Mouse (Mus musculus) brown adipose tissue, adult 24 weeks (tissue): Measurements from ENCODE around the gene Syne1. TPM values are rescaled to one million over a fixed set of nuclear protein-coding genes. Genes with fewer than 3 reads are reported as not detected.
"Not testable (repeated sequence)": the region's sequence is repeated elsewhere in the genome, so short reads cannot be mapped to it uniquely, and the experiment has no call there.

Experiments used
- H3K27ac ChIP-seq: fragments of 200-500 bp; replicated peaks from 2 replicates; pipeline ENCODE4 v1.5.1; 2012; ENCODE audit warnings: low read depth, mild to moderate bottlenecking, low read length
- H3K4me1 ChIP-seq: fragments of 200-500 bp; 2 replicates; pipeline ENCODE4 v1.6.1; 2012; ENCODE audit warnings: low read length, mixed read lengths; ENCODE audit not compliant: control insufficient read depth, insufficient read depth, insufficient read length
- H3K4me3 ChIP-seq: fragments of 200-500 bp; 2 replicates; pipeline ENCODE4 v1.5.1; 2012; ENCODE audit warnings: low read depth, mild to moderate bottlenecking, low read length, moderate library complexity; ENCODE audit not compliant: insufficient read depth
- polyA plus RNA-seq: library from polyadenylated mRNA; stranded (reverse); fragments of >200 nt; gene quantifications from 2 replicates; pipeline ENCODE4 v1.2.4, GENCODE M21; 2012; ENCODE audit not compliant: missing spikeins, insufficient read depth, insufficient read length

The Syne1 gene
- polyA plus RNA-seq, 1 experiment = 8.1 TPM

DNA sequence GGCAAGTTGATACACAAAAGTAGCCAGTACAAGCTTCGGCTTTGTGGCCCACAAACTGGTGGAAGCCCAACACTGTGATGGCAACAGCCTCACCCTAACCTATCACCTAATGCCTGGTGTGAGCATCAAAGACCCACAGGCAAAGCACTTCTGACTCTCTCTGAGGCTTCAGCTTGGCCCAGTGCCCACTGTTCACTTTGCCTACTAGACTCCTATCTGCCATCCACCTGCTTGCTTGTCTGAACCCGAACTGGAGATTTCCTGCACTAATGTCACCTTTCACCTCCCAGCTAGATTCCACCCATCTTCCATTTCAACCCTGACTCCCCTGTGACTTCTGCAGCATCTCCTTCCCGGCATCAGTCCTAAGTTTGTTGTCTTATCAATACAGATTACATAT lies 47.4 kb downstream of the Syne1 start:
- no peaks in the 10 kb centered on the region for H3K4me1 ChIP-seq
- no peak overlapping the region for H3K27ac ChIP-seq
- no peak overlapping the region for H3K4me3 ChIP-seq

DNA sequence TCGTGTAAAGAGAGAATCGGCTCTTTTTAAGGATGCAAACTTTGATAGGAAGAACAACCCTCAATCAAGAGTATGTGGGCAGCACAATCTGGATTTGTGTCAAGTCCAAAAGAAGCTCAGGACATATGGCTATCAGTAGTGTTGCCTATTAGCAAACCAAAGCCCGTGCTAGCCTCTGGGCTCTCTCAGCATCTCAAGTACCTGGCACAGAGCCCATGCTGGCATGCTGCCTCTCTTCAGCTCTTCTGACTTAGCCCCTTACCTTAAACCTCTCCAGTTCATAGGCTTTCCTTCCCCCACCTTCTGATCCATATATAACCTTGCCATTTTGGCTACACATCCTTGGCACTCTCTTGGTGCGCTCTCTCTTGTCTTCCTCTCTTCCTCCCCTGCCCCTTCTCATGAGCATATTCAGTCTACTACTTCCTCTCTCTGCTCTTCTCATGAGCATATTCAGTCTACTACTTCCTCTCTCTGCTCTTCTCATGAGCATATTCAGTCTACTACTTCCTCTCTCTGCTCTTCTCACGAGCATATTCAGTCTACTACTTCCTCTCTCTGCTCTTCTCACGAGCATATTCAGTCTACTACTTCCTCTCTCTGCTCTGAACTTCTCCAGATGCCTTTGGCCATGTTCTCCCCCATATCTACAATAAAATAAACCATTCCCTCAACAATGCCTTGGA lies 51.5 kb downstream of the Syne1 start:
- H3K27ac ChIP-seq, H3K4me3 ChIP-seq, H3K4me1 ChIP-seq: not testable (repeated sequence)

- Histone ChIP-seq H3K4me3 (no peak overlapping the region), H3K4me1 (no peaks in the 10 kb centered on the region; the same call in 1 of the 2 replicates), H3K27ac (no peak overlapping the region)
These were observed 53.4 kb downstream of the Syne1 start for GRCm38 (mm10) chr10:5497859-5498258.

DNA sequence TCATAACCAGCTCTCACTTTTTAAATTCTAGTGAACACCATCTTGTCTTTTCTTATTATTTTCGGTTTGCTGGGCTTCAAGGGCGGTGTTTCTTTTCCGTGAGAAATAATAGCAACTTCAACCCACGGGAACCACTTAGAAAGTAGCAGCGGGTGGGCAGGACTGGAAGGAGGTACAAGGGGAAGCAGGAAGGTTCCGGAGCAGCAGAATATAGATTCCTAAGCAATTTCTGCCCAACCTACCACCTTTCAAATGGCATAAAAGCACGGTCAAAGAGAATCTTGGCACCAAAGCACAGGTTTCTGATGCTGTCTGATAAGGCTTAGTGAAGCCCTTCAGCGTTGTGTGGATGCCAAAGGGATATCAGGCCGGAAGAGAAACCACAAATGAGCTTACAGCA lies 60.2 kb downstream of the Syne1 start:
- no peak overlapping the region for H3K27ac ChIP-seq
- no peak overlapping the region for H3K4me3 ChIP-seq
- H3K4me1 ChIP-seq = no peaks in the 10 kb centered on the region

DNA sequence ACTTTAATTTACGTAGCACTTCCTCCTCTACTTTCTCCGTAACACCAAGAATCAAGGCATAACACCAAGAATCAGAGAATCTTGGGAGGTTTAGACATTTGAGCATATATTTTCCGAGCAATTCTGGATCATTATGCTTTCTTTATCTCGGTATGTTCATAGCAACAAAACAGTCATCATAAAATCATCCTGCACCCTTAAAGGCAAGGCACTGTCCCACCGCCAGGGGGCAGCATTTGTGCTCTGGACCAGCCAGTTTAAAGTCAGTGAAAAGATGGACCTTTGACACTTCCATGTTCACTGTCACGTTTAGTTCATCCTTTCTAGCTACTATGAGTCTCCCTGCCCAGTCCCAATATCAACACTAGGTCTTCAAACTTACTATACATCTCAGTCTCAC lies 61.3 kb downstream of the Syne1 start:
- no peak overlapping the region for H3K4me3 ChIP-seq
- no peaks in the 10 kb centered on the region for H3K4me1 ChIP-seq
- H3K27ac ChIP-seq = no peak overlapping the region

GRCm38 (mm10) chr10:5488097-5488496 lies 63.2 kb downstream of the Syne1 start:
- no peak overlapping the region for H3K27ac ChIP-seq
- H3K4me1 ChIP-seq = no peaks in the 10 kb centered on the region
- no peak overlapping the region for H3K4me3 ChIP-seq

- Histone ChIP-seq H3K4me3 (no peak overlapping the region), H3K4me1 (peaks cover 4% of the 10 kb centered on the region; the same call in 1 of the 2 replicates), H3K27ac (no peak overlapping the region)
These were observed 70.4 kb downstream of the Syne1 start for GRCm38 (mm10) chr10:5480552-5481550.

GRCm38 (mm10) chr10:5480097-5480496 lies 71.2 kb downstream of the Syne1 start:
- H3K4me3 ChIP-seq = no peak overlapping the region
- no peak overlapping the region for H3K27ac ChIP-seq
- peaks cover 4% of the 10 kb centered on the region; the same call in 1 of the 2 replicates for H3K4me1 ChIP-seq

GRCm38 (mm10) chr10:5468638-5469037 lies 82.6 kb downstream of the Syne1 start:
- H3K27ac ChIP-seq = no peak overlapping the region
- no peak overlapping the region for H3K4me3 ChIP-seq
- no peaks in the 10 kb centered on the region for H3K4me1 ChIP-seq

DNA sequence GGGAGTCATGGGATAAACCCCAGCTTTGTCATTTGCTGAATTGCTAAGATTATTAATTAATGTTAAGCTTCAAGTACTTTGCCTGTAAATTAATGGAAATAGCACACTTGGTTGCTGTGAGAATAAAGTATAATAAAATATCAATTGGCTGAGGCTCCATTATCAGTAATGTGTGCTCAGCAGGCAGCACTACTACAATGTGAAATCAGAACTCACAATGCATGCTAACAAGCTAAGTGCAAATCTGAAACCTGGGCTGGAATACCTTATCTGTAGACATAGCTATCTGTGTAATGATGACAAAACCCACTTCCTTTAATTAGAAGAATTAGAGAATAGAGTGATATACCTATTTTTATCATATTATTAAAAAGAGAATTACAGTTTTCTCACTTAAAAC lies 97.5 kb downstream of the Syne1 start:
- Histone ChIP-seq H3K4me3 (no peak overlapping the region), H3K27ac (no peak overlapping the region), H3K4me1 (peaks cover 4% of the 10 kb centered on the region; the same call in 1 of the 2 replicates)

- peaks cover 4% of the 10 kb centered on the region; the same call in 1 of the 2 replicates for H3K4me1 ChIP-seq
These were observed 101.3 kb downstream of the Syne1 start for GRCm38 (mm10) chr10:5449944-5450343.

GRCm38 (mm10) chr10:5447950-5448716 lies 103.1 kb downstream of the Syne1 start:
- H3K4me3 ChIP-seq = no peak overlapping the region
- H3K27ac ChIP-seq = no peak overlapping the region
- peaks cover 4% of the 10 kb centered on the region; the same call in 1 of the 2 replicates for H3K4me1 ChIP-seq

More at GRCm38 (mm10) chr10:5449944-5450343, 101.3 kb downstream of the Syne1 start:
- no peak overlapping the region for H3K4me3 ChIP-seq
- no peak overlapping the region for H3K27ac ChIP-seq

- no peak overlapping the region for H3K27ac ChIP-seq
- H3K4me3 ChIP-seq = no peak overlapping the region
- no peaks in the 10 kb centered on the region for H3K4me1 ChIP-seq
These were observed 106.0 kb downstream of the Syne1 start for GRCm38 (mm10) chr10:5445313-5445712.

GRCm38 (mm10) chr10:5443020-5443419 lies 108.3 kb downstream of the Syne1 start:
- H3K4me3 ChIP-seq = no peak overlapping the region
- H3K27ac ChIP-seq = no peak overlapping the region
- no peaks in the 10 kb centered on the region for H3K4me1 ChIP-seq
